Mouse (Mus musculus): ENCODE results near the gene Cisd3. TPM values are rescaled to one million over a fixed set of nuclear protein-coding genes. Genes with fewer than 3 reads are reported as not detected.

The Cisd3 gene
- total and polyA plus RNA-seq, 2 experiments from 2014 or later = 50.8 to 125 TPM

- peaks cover 33% of the 10 kb centered on the region for H3K4me1 ChIP-seq (ENCODE audit: control insufficient read depth, insufficient read depth)
- H3K4me2 ChIP-seq (ENCODE audit: low read depth, low read length) = peak overlapping the region; percentile 13
- ATAC-seq (ENCODE audit: insufficient read depth, low read depth) (peak; percentile 48), DNase-seq (ENCODE audit: low spot score) (peak; percentile 76)
- WGBS = 44% methylated on average over 17 of the region's 17 CpGs
- H3K27ac ChIP-seq (ENCODE audit: low read depth) = peak overlapping the region; percentile 40
- H3K36me3 ChIP-seq (replicated peaks; ENCODE audit: control insufficient read depth, insufficient read depth, low read length) = peaks cover 29% of the 10 kb centered on the region
- TF ChIP-seq CTCF (IDR thresholded peaks at IDR 0.05; ENCODE audit: low read depth) = no peak
- TF ChIP-seq EP300 (IDR thresholded peaks at IDR 0.05; ENCODE audit: low read depth) = no peak
- no peaks in the 10 kb centered on the region for H3K27me3 ChIP-seq (ENCODE audit: control insufficient read depth, insufficient read depth, low read length)
- H3K9me3 ChIP-seq (replicated peaks; ENCODE audit: control insufficient read depth, low read length) = no peaks in the 10 kb centered on the region
- H3K9ac ChIP-seq (replicated peaks; ENCODE audit: low read depth, low read length) = no peak overlapping the region
- no peak overlapping the region for H3K4me3 ChIP-seq (ENCODE audit: low read depth, low read length)
These were observed 9.5 kb downstream of the Cisd3 start for GRCm38 (mm10) chr11:97694921-97695711.

GRCm38 (mm10) chr11:97695712-97696401 lies 10.2 kb downstream of the Cisd3 start:
- Histone ChIP-seq H3K9me3 (replicated peaks; ENCODE audit: control insufficient read depth, low read length) (no peaks in the 10 kb centered on the region), H3K9ac (replicated peaks; ENCODE audit: low read depth, low read length) (no peak overlapping the region), H3K27me3 (ENCODE audit: control insufficient read depth, insufficient read depth, low read length) (no peaks in the 10 kb centered on the region), H3K27ac (ENCODE audit: low read depth) (peak overlapping the region; percentile 40), H3K36me3 (replicated peaks; ENCODE audit: control insufficient read depth, insufficient read depth, low read length) (peaks cover 22% of the 10 kb centered on the region), H3K4me3 (ENCODE audit: low read depth, low read length) (no peak overlapping the region), H3K4me2 (ENCODE audit: low read depth, low read length) (peak overlapping the region; percentile 13), H3K4me1 (ENCODE audit: control insufficient read depth, insufficient read depth) (peaks cover 33% of the 10 kb centered on the region)
- 56% methylated on average over 9 of the region's 9 CpGs for WGBS
- no peak for TF ChIP-seq EP300 (IDR thresholded peaks at IDR 0.05; ENCODE audit: low read depth)
- TF ChIP-seq CTCF (IDR thresholded peaks at IDR 0.05; ENCODE audit: low read depth) = no peak
- ATAC-seq (ENCODE audit: insufficient read depth, low read depth) (no peak), DNase-seq (ENCODE audit: low spot score) (no peak)

GRCm38 (mm10) chr11:97696669-97697068 lies 11.0 kb downstream of the Cisd3 start:
- Histone ChIP-seq H3K27me3 (ENCODE audit: control insufficient read depth, insufficient read depth, low read length) (no peaks in the 10 kb centered on the region), H3K36me3 (replicated peaks; ENCODE audit: control insufficient read depth, insufficient read depth, low read length) (peaks cover 14% of the 10 kb centered on the region), H3K9me3 (replicated peaks; ENCODE audit: control insufficient read depth, low read length) (no peaks in the 10 kb centered on the region), H3K27ac (ENCODE audit: low read depth) (no peak overlapping the region), H3K4me1 (ENCODE audit: control insufficient read depth, insufficient read depth) (peaks cover 37% of the 10 kb centered on the region), H3K4me2 (ENCODE audit: low read depth, low read length) (no peak overlapping the region), H3K9ac (replicated peaks; ENCODE audit: low read depth, low read length) (no peak overlapping the region), H3K4me3 (ENCODE audit: low read depth, low read length) (no peak overlapping the region)
- no peak for ATAC-seq (ENCODE audit: insufficient read depth, low read depth)
- 84% methylated on average over 8 of the region's 8 CpGs for WGBS
- TF ChIP-seq CTCF (IDR thresholded peaks at IDR 0.05; ENCODE audit: low read depth) (no peak), EP300 (IDR thresholded peaks at IDR 0.05; ENCODE audit: low read depth) (no peak)
- no peak for DNase-seq (ENCODE audit: low spot score)

- 43% methylated on average over 11 of the region's 11 CpGs for WGBS
- H3K9ac ChIP-seq (replicated peaks; ENCODE audit: low read depth, low read length) = 0 out of 2 replicates have a peak overlapping the region, but pooled peaks have one; percentile 84
- DNase-seq (ENCODE audit: low spot score) (no peak), ATAC-seq (ENCODE audit: insufficient read depth, low read depth) (no peak)
- TF ChIP-seq CTCF (IDR thresholded peaks at IDR 0.05; ENCODE audit: low read depth) (no peak), EP300 (IDR thresholded peaks at IDR 0.05; ENCODE audit: low read depth) (no peak)
- H3K27me3 ChIP-seq (ENCODE audit: control insufficient read depth, insufficient read depth, low read length) = no peaks in the 10 kb centered on the region
- H3K4me1 ChIP-seq (ENCODE audit: control insufficient read depth, insufficient read depth) = peaks cover 37% of the 10 kb centered on the region
- peak overlapping the region; percentile 97 for H3K4me2 ChIP-seq (ENCODE audit: low read depth, low read length)
- peaks cover 7% of the 10 kb centered on the region for H3K36me3 ChIP-seq (replicated peaks; ENCODE audit: control insufficient read depth, insufficient read depth, low read length)
- H3K27ac ChIP-seq (ENCODE audit: low read depth) = 0 out of 2 replicates have a peak overlapping the region, but pooled peaks have one; percentile 93
- no peaks in the 10 kb centered on the region for H3K9me3 ChIP-seq (replicated peaks; ENCODE audit: control insufficient read depth, low read length)
- peak overlapping the region; percentile 70 for H3K4me3 ChIP-seq (ENCODE audit: low read depth, low read length)
These were observed 11.7 kb downstream of the Cisd3 start for GRCm38 (mm10) chr11:97697199-97697890.

GRCm38 (mm10) chr11:97697891-97698529 lies 12.4 kb downstream of the Cisd3 start:
- Histone ChIP-seq H3K4me2 (ENCODE audit: low read depth, low read length) (peak overlapping the region; percentile 97), H3K36me3 (replicated peaks; ENCODE audit: control insufficient read depth, insufficient read depth, low read length) (0 out of 2 replicates have a peak, but pooled peaks cover under 1% of the 10 kb centered on the region), H3K27ac (ENCODE audit: low read depth) (peak overlapping the region; percentile 93), H3K9me3 (replicated peaks; ENCODE audit: control insufficient read depth, low read length) (no peaks in the 10 kb centered on the region), H3K4me3 (ENCODE audit: low read depth, low read length) (peak overlapping the region; percentile 70), H3K27me3 (ENCODE audit: control insufficient read depth, insufficient read depth, low read length) (no peaks in the 10 kb centered on the region), H3K9ac (replicated peaks; ENCODE audit: low read depth, low read length) (peak overlapping the region; percentile 84), H3K4me1 (ENCODE audit: control insufficient read depth, insufficient read depth) (peaks cover 37% of the 10 kb centered on the region)
- 3% methylated on average over 14 of the region's 14 CpGs for WGBS
- no peak for DNase-seq (ENCODE audit: low spot score)
- ATAC-seq (ENCODE audit: insufficient read depth, low read depth) = no peak
- no peak for TF ChIP-seq EP300 (IDR thresholded peaks at IDR 0.05; ENCODE audit: low read depth)
- no peak for TF ChIP-seq CTCF (IDR thresholded peaks at IDR 0.05; ENCODE audit: low read depth)
